Mouse (Mus musculus) stomach, postnatal 0 days (tissue): ENCODE measurements around the gene Chchd6. TPM values are rescaled to one million over a fixed set of nuclear protein-coding genes. Genes with fewer than 3 reads are reported as not detected.

Source experiments
- ATAC-seq: fragments of 200-750 bp; cut with Nextera tagmentation; 2 replicates; pipeline ENCODE4 v1.8.0; 2017; ENCODE audit not compliant: low FRiP score, low TSS enrichment
- DNase-seq: peaks from one replicate; pipeline ENCODE4 v3.0.0-alpha.2; 2016; ENCODE audit warnings: low spot score
- H3K27ac ChIP-seq: fragments of 300-500 bp; sonication (generic); replicated peaks from 2 replicates; pipeline ENCODE4 v1.5.1; 2014; ENCODE audit warnings: mild to moderate bottlenecking, control low read depth
- H3K27me3 ChIP-seq: fragments of 300-500 bp; sonication (generic); 2 replicates; pipeline ENCODE4 v1.6.1; 2014; ENCODE audit warnings: low read length; ENCODE audit not compliant: control insufficient read depth, insufficient read depth
- H3K36me3 ChIP-seq: fragments of 300-500 bp; sonication (generic); 2 replicates; pipeline ENCODE4 v1.6.1; 2014; ENCODE audit warnings: low read length, mixed read lengths; ENCODE audit not compliant: control insufficient read depth, insufficient read depth
- H3K4me1 ChIP-seq: fragments of 300-500 bp; sonication (generic); replicated peaks from 2 replicates; pipeline ENCODE4 v1.6.1; 2014; ENCODE audit warnings: antibody characterized with exemption; ENCODE audit not compliant: control insufficient read depth, insufficient read depth
- H3K4me2 ChIP-seq: fragments of 300-500 bp; sonication (generic); replicated peaks from 2 replicates; pipeline ENCODE4 v1.6.1; 2014; ENCODE audit warnings: low read depth, mild to moderate bottlenecking, control low read depth, moderate library complexity
- H3K4me3 ChIP-seq: fragments of 300-500 bp; sonication (generic); 2 replicates; pipeline ENCODE4 v1.5.1; 2014; ENCODE audit warnings: low read depth, low read length, control low read depth
- H3K9ac ChIP-seq: fragments of 300-500 bp; sonication (generic); 2 replicates; pipeline ENCODE4 v1.6.1; 2014; ENCODE audit warnings: mild to moderate bottlenecking, low read length, control low read depth, mixed read lengths
- H3K9me3 ChIP-seq: fragments of 300-500 bp; sonication (generic); 2 replicates; pipeline ENCODE4 v1.6.1; 2016; ENCODE audit warnings: low read length; ENCODE audit not compliant: control insufficient read depth
- CTCF ChIP-seq: IDR thresholded peaks from 2 replicates; pipeline ENCODE4 v1.5.1; 2016; ENCODE audit warnings: antibody characterized with exemption, low read depth, mild to moderate bottlenecking, moderate library complexity
- EP300 ChIP-seq: optimal IDR thresholded peaks from 2 replicates; pipeline ENCODE3; 2016; ENCODE audit warnings: antibody characterized with exemption
- WGBS: fragments of 180-500 bp; shearing (Covaris S2); extraction: QIAGEN DNeasy Blood & Tissue Kit; methylation state at CpG from one replicate; pipeline ENCODE4 v1.1.7; 2014; 5-methylcytosine and 5-hydroxymethylcytosine counted together
- polyA plus RNA-seq: library from polyadenylated mRNA; unstranded; fragments of >200 nt; fragmentation: Nextera tagmentation; extraction: Ambion mirVana; gene quantifications from 2 replicates; pipeline ENCODE4 v1.2.1, GENCODE M21; 2015

Chchd6 gene
- polyA plus RNA-seq, 1 experiment from 2014 or later = 22.7 TPM

DNA sequence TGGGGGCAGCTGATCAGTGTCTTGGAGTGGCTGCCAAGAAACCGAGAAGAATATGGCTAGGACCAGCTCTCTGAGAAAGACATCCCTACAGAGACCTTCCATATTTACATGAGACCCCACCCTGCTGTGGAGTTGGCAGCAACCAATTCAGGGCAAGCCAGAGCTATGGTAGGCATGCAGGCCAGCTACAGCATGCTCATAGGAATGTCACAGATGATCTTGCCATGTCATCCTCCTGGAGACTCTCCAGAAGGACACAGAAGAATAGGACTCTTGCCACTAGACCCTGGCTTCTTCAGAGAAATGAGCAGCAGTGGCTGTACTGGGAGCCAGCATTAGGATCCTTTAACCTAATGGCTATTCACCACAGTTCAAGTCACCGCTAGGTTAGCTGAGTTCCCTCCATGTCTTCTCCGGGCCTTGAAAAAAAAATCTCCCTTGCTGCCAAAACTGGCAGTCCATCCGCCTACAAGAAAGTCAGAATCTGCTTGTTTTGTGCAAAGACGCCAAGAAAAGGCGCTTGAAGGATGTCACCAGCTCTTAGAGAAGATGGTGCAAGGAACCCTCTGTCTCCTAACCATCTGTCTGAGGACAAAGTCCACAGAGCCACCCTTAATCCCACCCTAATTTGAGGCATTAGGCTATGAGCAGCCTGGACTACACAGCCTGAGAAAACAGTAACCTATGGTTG lies 43.0 kb downstream of the Chchd6 start:
- H3K9me3 ChIP-seq = no peaks in the 10 kb centered on the region
- H3K27ac ChIP-seq = no peak overlapping the region
- no peaks in the 10 kb centered on the region for H3K36me3 ChIP-seq
- H3K27me3 ChIP-seq = no peaks in the 10 kb centered on the region
- no peak overlapping the region for H3K9ac ChIP-seq
- H3K4me3 ChIP-seq = no peak overlapping the region
- WGBS = 74% methylated on average over 6 of the region's 6 CpGs
- peak; percentile 10 for DNase-seq
- no peaks in the 10 kb centered on the region for H3K4me1 ChIP-seq
- no peak for ATAC-seq
- H3K4me2 ChIP-seq = no peak overlapping the region
- TF ChIP-seq CTCF = no peak
- TF ChIP-seq EP300 = no peak

DNA sequence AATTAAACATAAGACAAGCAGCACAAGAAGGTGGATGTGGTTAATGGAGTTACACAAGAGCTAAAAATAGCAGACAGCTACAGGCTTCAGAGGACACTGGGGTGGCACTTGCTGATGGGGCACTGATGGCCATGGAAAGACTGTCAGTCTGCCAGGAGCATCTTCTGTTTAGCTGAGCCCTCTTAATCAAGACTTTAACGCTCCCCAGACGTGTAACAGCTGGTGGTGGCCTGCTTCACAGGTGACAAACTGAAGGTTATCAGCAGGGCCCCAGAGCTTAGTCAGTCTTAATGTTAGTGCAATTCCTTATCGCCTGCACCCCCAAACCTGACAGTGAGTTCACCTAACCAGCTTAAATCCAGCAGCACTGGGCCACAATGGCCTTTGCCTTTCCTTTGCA lies 46.3 kb downstream of the Chchd6 start:
- no peak for TF ChIP-seq CTCF
- TF ChIP-seq EP300 = no peak
- WGBS = 54% methylated on average over 3 of the region's 3 CpGs
- Histone ChIP-seq H3K27me3 (no peaks in the 10 kb centered on the region), H3K9ac (no peak overlapping the region), H3K36me3 (no peaks in the 10 kb centered on the region), H3K4me3 (no peak overlapping the region), H3K4me2 (no peak overlapping the region), H3K4me1 (no peaks in the 10 kb centered on the region), H3K9me3 (no peaks in the 10 kb centered on the region), H3K27ac (no peak overlapping the region)
- no peak for ATAC-seq
- DNase-seq = peak; percentile 8

DNA sequence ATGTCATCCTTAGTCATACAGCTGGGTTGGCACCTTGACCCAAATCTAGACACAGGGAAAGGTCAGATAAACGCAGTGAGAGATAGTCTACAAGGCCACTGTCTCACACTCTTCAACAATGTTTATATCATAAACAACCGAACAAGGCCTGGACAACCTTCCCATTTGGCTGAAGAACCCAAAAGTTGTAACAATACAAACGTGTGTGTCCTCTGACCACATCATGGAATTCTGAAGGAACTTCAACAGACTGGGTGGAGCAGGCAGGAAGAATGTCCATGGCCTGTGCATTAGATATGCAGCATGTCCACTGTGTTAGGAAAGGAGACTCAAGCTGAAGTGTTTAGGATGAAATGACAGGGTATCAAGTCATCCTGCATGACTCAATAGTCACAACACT lies 47.5 kb downstream of the Chchd6 start:
- Histone ChIP-seq H3K9ac (no peak overlapping the region), H3K4me3 (no peak overlapping the region), H3K4me2 (no peak overlapping the region), H3K9me3 (no peaks in the 10 kb centered on the region), H3K27ac (no peak overlapping the region), H3K27me3 (no peaks in the 10 kb centered on the region), H3K4me1 (no peaks in the 10 kb centered on the region), H3K36me3 (no peaks in the 10 kb centered on the region)
- no peak for TF ChIP-seq EP300
- no peak for TF ChIP-seq CTCF
- WGBS = 69% methylated on average over 3 of the region's 3 CpGs
- DNase-seq (no peak), ATAC-seq (no peak)

DNA sequence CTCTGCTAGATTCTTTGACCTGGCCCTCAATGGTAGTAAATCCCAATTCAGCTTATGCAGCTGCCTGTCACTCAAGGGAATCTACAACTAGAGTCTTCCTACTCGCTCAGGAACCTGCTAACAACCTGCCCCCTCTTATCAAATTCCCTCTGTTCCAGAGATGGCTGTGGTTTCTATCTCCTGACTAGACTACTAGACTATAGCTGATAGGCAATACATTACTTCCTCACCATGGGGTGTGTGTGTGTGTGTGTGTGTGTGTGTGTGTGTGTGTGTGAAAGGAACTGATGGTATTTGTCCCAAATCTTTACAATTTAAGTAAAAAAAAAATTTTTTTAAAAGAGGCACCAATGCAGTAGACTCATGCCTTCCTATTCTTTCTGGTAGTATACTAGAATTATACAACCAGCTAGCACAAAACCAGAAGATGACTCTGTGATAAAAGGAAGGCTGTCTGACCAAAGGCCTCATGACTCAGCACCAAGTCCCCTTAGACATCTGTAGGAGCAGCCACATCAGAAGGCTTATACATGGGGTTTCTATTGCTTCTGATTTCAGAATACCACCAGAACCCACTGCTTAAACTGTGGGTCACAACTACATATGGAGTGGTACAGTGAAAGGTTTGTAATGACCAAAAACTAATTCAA lies 57.2 kb downstream of the Chchd6 start:
- Histone ChIP-seq H3K36me3 (no peaks in the 10 kb centered on the region; the same call in 1 of the 2 replicates), H3K9ac (no peak overlapping the region), H3K27me3 (no peaks in the 10 kb centered on the region), H3K4me3 (no peak overlapping the region), H3K4me1 (no peaks in the 10 kb centered on the region), H3K9me3 (no peaks in the 10 kb centered on the region), H3K4me2 (no peak overlapping the region), H3K27ac (no peak overlapping the region)
- no peak for DNase-seq
- ATAC-seq = no peak
- TF ChIP-seq EP300 (no peak), CTCF (no peak)
- 67% methylated on average over 1 of the region's 1 CpGs for WGBS

DNA sequence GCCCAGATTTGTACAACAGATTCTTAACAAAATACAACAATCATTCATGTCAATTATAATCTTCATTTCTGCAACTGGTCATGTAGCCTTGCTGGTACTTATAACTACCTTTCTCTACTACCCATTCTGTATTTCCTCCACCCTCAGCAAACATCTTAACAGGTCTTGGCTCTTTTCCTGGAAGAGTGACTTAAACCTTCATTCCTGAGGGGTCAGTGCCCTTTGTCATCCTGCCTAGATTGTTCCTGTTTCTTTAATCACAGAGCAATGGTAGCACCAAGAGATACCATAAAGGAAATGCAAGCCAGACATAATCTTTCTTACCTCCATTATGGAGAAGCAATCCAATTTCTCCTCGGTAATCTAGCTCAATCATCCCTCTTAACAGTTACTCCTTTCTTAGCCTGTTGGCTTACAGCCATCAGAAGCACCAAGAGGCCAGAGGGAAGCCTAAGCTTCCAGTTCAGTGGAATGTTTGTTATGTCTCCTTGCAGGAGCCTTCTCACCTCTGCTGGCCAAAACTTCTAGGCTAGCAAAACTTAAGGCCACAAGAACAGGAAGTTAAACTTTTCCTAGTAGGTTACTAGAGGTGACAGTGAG lies 59.7 kb downstream of the Chchd6 start:
- no peak for ATAC-seq
- 44% methylated on average over 1 of the region's 1 CpGs for whole genome bisulfite sequencing
- Histone ChIP-seq H3K4me1 (no peaks in the 10 kb centered on the region), H3K27me3 (no peaks in the 10 kb centered on the region), H3K4me3 (no peak overlapping the region), H3K4me2 (no peak overlapping the region), H3K27ac (no peak overlapping the region), H3K9ac (no peak overlapping the region), H3K36me3 (no peaks in the 10 kb centered on the region; the same call in 1 of the 2 replicates), H3K9me3 (no peaks in the 10 kb centered on the region)
- TF ChIP-seq CTCF = no peak
- no peak for TF ChIP-seq EP300
- DNase-seq = no peak

DNA sequence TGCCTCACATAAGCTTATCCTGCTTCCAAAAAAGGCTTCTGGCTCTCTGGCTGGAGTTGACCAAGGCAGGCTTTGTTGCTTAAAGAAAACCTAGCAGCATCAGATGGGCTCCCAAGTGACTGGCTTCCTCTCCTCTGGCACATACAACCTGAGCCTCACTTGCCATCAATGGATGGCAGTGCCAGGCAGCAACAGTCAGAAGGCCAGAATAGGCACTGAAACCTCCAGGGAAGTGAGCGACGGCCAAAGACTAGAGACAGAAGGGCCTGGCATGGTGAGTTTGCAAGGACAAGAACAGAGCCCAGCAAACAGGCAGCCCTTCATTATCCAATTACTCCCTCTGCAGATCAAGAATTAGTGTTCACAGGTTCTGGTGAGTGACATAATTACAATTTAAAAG lies 70.7 kb downstream of the Chchd6 start:
- Histone ChIP-seq H3K4me2 (no peak overlapping the region), H3K27me3 (no peaks in the 10 kb centered on the region), H3K4me1 (no peaks in the 10 kb centered on the region), H3K9ac (no peak overlapping the region), H3K36me3 (no peaks in the 10 kb centered on the region), H3K27ac (no peak overlapping the region), H3K4me3 (no peak overlapping the region), H3K9me3 (no peaks in the 10 kb centered on the region)
- ATAC-seq (no peak), DNase-seq (no peak)
- 81% methylated on average over 2 of the region's 2 CpGs for WGBS
- TF ChIP-seq CTCF (no peak), EP300 (no peak)
